Mouse (Mus musculus) mature B cell (primary cell): ENCODE results near the gene Irf4.

Source experiments
- in situ Hi-C: fragments of 300-500 bp; cut with MboI; formaldehyde crosslinking; loops from 2 replicates; pipeline ENCODE4 v1.14.3; 2019

Gene Irf4

DNA sequence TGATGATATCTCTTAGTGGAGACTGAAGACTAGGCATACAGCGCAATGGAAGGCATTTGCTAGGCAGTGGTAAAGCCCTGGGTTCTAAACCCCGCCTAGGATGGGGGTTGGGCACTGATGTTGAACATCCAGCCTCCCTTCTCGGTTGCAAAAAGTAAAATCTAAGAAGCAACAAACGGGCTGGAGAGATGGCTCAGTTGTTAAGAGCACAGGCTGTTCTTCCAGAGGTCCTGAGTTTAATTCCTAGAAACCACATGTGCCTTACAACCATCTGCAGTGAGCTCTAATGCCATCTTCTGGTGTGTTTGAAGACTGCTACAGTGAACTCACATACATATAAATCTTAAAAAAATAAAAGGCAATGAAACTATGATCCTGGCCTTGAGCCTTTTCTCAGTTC lies 13.2 kb downstream of the Irf4 start:
- in situ Hi-C loops: no loop called here

DNA sequence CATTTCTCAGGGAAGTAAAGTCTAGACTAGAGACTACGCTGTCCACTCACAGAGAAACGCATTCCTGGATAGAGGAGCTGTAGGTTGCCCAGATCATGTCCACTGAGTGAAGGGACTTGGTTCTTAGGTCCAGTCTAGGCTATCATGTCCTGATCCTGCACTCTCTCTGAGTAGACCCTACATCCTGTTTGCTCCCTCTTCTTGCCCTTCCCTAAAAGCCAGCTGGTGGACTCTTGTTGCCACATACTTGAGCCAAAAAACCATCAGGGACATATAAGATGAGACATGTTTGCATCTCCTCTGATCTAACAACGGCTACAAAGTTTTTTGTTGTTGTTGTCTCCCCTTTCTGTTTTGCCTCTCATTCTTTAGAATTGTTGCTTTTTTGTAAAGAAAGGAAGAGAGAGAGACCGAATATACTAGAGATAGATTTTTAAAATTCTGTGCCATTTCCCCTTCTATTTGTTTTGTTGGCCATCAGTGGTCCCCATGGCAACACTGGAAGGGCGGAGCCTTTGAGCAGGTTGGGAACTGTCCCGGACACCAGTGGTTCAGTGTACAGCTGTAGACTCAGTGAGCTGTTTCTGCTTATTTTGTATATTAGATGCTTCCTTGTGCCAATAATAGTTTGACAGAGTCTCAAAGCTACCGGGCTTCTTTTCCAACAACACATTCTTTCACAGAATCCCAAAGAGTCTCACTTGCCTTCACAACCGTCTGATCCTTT lies 15.2 kb downstream of the Irf4 start:
- in situ Hi-C loops: no loop called here

- in situ Hi-C loops: no loop called here
Observed at GRCm38 (mm10) chr13:30765906-30766305, 16.9 kb downstream of the Irf4 start.

- in situ Hi-C loops: no loop called here
Observed at GRCm38 (mm10) chr13:30766636-30767476, 17.8 kb downstream of the Irf4 start.

DNA sequence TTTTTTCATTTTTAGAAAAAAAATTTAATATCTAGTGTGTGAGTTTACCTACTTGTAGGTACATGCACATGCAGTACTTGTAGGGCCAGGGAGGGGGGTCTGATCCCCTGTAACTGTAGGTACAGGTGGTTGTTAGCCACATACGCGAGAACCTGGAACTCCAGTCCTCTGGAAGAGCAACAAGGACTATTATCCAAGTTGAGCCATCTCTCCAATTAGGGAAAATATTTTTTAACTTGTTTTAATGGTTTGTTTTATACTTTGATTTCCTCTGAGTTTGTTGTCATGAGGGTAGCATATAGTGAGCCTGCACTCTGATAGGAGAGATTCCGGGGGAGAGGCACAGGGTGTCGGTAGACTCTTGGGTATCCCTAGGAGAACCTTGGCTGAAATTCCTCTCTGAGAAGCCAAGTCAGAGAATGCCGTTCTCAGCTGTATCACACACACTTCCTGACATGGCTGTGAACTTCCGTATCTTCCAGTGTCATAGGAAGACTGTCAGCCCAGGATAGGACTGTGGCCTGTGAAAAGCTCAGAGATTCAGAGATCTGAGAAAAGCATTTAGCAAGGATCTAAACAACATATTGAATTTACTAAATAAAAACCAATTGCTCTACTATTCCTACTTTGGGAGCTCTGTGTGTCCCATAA lies 18.6 kb downstream of the Irf4 start:
- in situ Hi-C loops: no loop called here

GRCm38 (mm10) chr13:30776021-30776420 lies 27.0 kb downstream of the Irf4 start:
- in situ Hi-C loops: no loop called here

DNA sequence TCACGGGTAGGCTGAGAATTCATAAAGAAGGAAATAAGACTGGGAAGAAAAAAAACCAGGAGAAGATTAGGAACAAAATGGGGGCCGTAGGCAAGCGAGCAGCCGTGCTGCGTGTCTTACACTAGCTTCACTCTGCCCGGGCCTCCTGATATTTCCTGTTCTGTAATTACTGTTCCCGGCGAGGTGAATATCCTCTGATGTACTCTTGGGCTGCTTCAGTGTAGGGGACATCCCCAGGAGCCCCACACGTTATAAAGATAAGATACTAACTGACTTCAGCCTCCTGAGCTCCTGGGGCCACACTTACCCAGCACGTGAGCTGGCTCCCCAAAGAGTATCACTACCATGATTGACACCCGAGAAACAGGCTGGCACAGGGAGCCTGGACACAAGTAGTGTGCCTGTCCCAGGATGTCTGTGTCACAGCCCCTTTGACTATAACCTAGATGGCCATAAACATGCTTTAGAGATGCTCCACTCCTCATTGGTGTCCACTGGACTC lies 28.7 kb downstream of the Irf4 start:
- in situ Hi-C loops: no loop called here

- in situ Hi-C loops: no loop called here
Observed at GRCm38 (mm10) chr13:30781905-30782304, 32.9 kb downstream of the Irf4 start.

DNA sequence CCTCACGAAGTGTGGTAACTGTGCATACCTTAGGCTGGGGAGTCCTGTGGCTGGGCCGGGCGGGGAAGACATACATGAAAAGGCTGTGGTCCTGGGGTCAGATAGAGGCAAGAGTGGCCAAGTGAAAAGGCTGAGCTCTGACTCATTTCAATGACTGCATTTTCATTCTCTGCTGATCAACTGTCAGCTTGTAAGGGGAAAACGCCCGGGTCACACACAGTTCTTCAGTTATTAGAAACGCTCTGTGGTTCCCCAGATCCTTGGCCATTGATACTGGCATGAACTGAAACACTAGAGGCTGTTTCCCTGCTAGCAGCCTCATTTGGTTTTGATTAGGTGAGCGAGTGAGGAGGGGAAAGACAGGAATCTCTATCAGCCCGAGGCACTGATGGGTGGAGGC lies 33.4 kb downstream of the Irf4 start:
- in situ Hi-C loops: no loop called here

GRCm38 (mm10) chr13:30785423-30786040 lies 36.5 kb downstream of the Irf4 start:
- in situ Hi-C loops: no loop called here

DNA sequence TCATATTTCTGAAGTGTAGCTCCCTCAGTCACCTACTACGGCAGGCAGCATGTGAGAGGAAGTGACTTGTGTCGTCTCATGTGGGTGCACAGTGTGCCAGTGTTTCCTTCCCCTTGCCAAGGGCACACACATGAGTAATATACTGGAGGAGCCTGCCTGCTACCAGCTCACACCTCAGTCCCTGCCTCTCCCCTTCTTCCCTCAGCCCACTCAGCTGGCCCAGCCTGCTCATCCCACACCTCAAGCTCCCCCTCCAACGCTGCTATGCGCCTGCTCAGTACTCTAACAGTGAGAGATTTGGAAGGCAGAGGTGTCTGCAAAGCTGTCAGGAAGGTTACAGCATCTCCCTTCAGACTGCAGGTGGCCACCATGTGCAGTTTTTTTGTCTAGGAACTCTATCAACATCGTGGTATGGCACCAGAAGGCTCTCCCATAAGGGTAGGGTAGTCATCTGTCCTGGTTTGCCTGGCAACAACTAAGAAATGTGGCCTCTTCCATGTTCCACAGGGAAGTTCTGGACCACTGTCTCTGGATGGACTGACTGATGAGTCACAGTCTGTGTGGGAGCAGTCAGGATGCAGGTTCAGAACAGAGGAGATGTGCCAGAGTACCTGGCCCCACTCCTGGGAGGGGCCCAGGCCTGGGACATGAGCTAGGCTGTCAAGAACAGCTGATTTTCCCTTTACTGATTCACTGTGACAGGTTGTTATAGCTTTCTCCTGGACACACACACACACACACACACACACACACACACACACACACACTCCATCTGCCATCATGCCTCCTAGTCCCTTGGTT lies 37.4 kb downstream of the Irf4 start:
- in situ Hi-C loops: no loop called here

- in situ Hi-C loops: no loop called here
Observed at GRCm38 (mm10) chr13:30787036-30787320, 38.0 kb downstream of the Irf4 start.

- in situ Hi-C loops: no loop called here
Observed at GRCm38 (mm10) chr13:30787556-30787955, 38.5 kb downstream of the Irf4 start.

DNA sequence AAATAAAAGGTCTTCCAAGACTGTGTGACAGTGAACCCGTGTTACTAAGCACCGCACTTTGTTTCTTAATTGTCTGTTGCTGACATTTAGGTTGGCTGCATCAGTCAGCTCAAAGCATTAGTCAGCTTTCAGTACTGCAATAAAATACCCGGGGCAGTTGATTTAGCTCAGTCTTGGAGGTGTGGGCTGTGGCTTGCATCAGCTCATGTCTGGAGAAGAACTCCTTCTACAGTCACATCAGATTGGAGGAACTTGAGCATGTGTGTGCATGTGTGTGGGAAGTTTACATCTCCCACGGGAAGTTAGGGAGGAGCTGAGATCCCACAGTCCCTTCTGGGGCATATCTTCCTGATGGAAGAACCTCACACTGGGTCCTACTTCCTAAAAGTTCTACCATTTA lies 38.9 kb downstream of the Irf4 start:
- in situ Hi-C loops: no loop called here

GRCm38 (mm10) chr13:30788421-30788820 lies 39.4 kb downstream of the Irf4 start:
- in situ Hi-C loops: no loop called here

DNA sequence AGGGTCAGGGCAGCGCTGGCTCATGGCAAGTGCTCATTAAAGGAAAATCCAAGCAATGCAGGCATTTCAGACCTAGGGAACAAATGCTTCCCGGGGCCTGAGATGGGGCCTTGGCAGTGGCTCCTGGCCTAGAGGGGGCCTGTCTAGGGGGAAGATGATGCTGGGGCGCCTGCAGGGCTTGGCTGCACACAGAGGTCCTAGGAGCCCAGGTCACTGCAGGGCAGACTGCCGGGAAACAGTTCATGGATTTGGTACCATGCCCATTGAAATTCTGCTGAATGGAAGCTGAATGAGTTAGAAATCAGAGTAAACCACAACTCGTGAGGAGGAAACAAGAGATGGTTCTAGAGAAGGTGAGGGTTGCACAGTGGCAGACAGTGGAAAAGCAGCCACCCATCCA lies 41.0 kb downstream of the Irf4 start:
- in situ Hi-C loops: no loop called here

DNA sequence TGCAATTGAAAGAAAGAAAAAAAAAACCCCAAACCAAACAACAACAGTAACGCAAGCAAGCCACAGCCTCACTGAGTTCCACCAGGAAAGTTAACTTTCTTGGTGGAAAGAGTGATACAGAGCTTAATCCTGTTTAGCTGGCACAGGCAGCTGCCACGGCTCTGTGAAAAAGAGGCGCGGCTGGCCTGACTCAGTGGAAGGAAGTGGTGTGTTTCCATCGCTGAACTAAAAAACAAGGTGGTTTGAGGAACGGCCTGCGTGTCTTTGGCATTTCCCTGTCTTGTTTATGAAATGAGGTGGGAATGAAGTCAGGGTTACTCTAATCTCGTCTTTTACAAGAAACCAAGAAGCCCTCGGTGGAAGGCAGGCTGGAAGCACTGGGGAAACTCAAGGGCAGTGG lies 43.3 kb downstream of the Irf4 start:
- in situ Hi-C loops: no loop called here

DNA sequence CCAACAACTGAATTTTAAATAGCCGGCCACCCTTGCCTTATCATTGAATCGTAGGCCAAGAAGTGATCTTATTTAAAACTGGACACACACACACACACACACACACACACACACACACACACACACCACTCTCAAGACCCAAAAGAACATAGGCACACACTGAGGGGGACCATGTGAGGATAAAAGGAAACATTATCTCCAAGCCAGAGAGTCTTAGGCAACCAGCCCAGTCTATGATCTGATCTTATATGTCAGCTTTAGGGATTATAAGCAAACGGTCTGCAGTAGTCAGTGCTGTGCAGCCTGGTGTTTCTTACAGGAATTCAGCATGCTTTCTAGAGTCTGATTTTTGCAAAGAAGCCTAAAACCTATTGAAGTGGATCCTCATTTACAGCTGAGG lies 43.7 kb downstream of the Irf4 start:
- in situ Hi-C loops: no loop called here

- in situ Hi-C loops: no loop called here
Observed at GRCm38 (mm10) chr13:30793196-30793595, 44.2 kb downstream of the Irf4 start.

- in situ Hi-C loops: no loop called here
Observed at GRCm38 (mm10) chr13:30793616-30794015, 44.6 kb downstream of the Irf4 start.

- in situ Hi-C loops: no loop called here
Observed at GRCm38 (mm10) chr13:30795960-30796359, 46.9 kb downstream of the Irf4 start.

DNA sequence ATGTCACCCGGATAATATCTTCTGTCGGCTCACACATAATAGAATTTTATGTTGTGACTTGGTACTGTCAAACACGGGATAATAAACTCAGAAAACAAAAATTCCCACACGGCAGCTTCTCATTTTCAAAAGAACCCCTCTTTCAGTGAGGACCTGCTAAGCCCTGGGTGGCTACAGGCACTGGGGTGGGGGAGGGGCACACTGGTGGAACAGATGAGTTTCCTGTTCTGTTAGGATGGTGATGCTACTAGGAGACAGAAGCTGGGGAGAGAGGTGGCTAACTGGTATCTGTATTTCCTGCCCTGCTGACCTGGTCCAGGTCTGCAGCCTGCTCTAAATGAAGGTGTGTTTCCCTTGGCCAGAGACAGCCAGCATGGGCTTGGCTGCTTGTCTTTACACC lies 52.9 kb downstream of the Irf4 start:
- in situ Hi-C loops: no loop called here
